13 mouse cellular contexts compared by ENCODE assay signal in genomic region chr7:126586839-126587238, GRCm38 (mm10). TPM values are rescaled to one million over a fixed set of nuclear protein-coding genes. Genes with fewer than 3 reads are reported as not detected.
DNase-seq lines count a peak whose midpoint lies in the region; ATAC-seq and TF ChIP-seq lines count a peak whose summit lies in the region.
"Had no signal": no experiment of that assay in that cellular context is flagged by ENCODE, and none has a peak within 500 bp of the region (broad histone marks: within the 10 kb centered on the region; RNA-seq: fewer than 3 reads in every experiment).

No protein-coding gene starts in this region.

- no peak overlapping the region for H3K27ac ChIP-seq in intestine, embryonic 16.5 days (ENCODE audit: low read length)
- H3K27ac ChIP-seq: forebrain, embryonic 13.5 days; heart, embryonic 15.5 days; limb, embryonic 12.5 days had no signal

- H3K4me2 ChIP-seq in intestine, embryonic 16.5 days (ENCODE audit: low read depth, low read length): no peak overlapping the region
- H3K4me2 ChIP-seq: forebrain, embryonic 13.5 days; heart, embryonic 15.5 days had no signal

- no peaks in the 10 kb centered on the region for H3K27me3 ChIP-seq in intestine, embryonic 16.5 days (replicated peaks; ENCODE audit: control insufficient read depth, insufficient read depth, low read length)

- TF ChIP-seq POLR2A in lung, adult 2 months (IDR thresholded peaks at IDR 0.05; ENCODE audit: borderline replicate concordance, extremely low read depth, low read depth, low read length): peak; percentile 23; the same call in 1 of the 2 replicates

- 26% methylated on average over 8 of the region's 8 CpGs for WGBS in lung, adult 2 months
- 49% methylated on average over 8 of the region's 8 CpGs for WGBS in intestine, embryonic 16.5 days

- TF ChIP-seq CTCF in lung, adult 2 months (IDR thresholded peaks at IDR 0.05; ENCODE audit: insufficient read depth, low read length): no peak

- no peak overlapping the region for H3K4me3 ChIP-seq in lung, adult 2 months (replicated peaks; ENCODE audit: extremely low read depth, low read depth, low read length)
- H3K4me3 ChIP-seq in intestine, embryonic 16.5 days (ENCODE audit: low read length): no peak overlapping the region
- H3K4me3 ChIP-seq: forebrain, embryonic 13.5 days; heart, embryonic 15.5 days had no signal

- no peaks in the 10 kb centered on the region for H3K9me3 ChIP-seq in intestine, embryonic 16.5 days (ENCODE audit: control insufficient read depth, low read length)
- H3K9me3 ChIP-seq: forebrain, embryonic 13.5 days; heart, embryonic 15.5 days; limb, embryonic 12.5 days had no signal

- H3K36me3 ChIP-seq in intestine, embryonic 16.5 days (ENCODE audit: control insufficient read depth, insufficient read depth, low read length): no peaks in the 10 kb centered on the region
- H3K36me3 ChIP-seq: heart, embryonic 15.5 days; limb, embryonic 12.5 days had no signal

- ATAC-seq in intestine, embryonic 16.5 days: no peak
- ATAC-seq: forebrain, embryonic 13.5 days; midbrain, embryonic 16.5 days had no signal

- no peaks in the 10 kb centered on the region; the same call in 1 of the 2 replicates for H3K4me1 ChIP-seq in lung, adult 2 months (ENCODE audit: control insufficient read depth, insufficient read depth, low read length)
- peaks cover 7% of the 10 kb centered on the region for H3K4me1 ChIP-seq in intestine, embryonic 16.5 days (ENCODE audit: control insufficient read depth, insufficient read depth, low read length)

- DNase-seq in adrenal gland, postnatal 10 days: peak; percentile 52
- no peak for DNase-seq in adrenal gland, postnatal 4 days (ENCODE audit: low spot score in 2 of 2)
- peak; percentile 25 for DNase-seq in 3134 (ENCODE audit: extremely low read depth, insufficient read length, low spot score)
- DNase-seq in heart, postnatal 4 days: peak; percentile 31
- DNase-seq in lung, adult 2 months: peak; percentile 52
- DNase-seq in cerebellum, adult 9-11 months: no peak
- no peak for DNase-seq in cerebellum, postnatal 4 days (ENCODE audit: low spot score in 2 of 2)
- DNase-seq: thymus, postnatal 36 days had no signal

- no peak overlapping the region; the same call in 1 of the 2 replicates for H3K9ac ChIP-seq in intestine, embryonic 16.5 days (ENCODE audit: low read depth, low read length)
- H3K9ac ChIP-seq: heart, embryonic 15.5 days; limb, embryonic 12.5 days had no signal

RNA-seq across cellular contexts. Expression of gene Cln3, which starts 1.2 kb away (rescaled TPM):
- total RNA-seq in adrenal gland, postnatal 10 days (2021): 10 to 100 TPM; 26.1 to 36.1 TPM
- total RNA-seq in adrenal gland, postnatal 4 days (2021): 10 to 100 TPM; 30.7 to 32.1 TPM
- 10 to 100 TPM; 13.4 to 14.0 TPM for total RNA-seq in heart, postnatal 4 days (2021)
- polyA plus RNA-seq in lung, adult 2 months (2012; rRNA removed): 63.8 and 104 TPM in 2 replicates
- polyA plus RNA-seq in intestine, embryonic 16.5 days (2015; fragmentation: Nextera tagmentation; extraction: Ambion mirVana): 44.7 and 54.7 TPM in 2 replicates

RNA-seq across cellular contexts. Expression of gene Apobr, which starts 2.1 kb away (rescaled TPM):
- 1 to 10 TPM; 2.1 to 2.2 TPM for total RNA-seq in adrenal gland, postnatal 10 days (2021)
- 1 to 10 TPM; 1.1 to 1.2 TPM for total RNA-seq in adrenal gland, postnatal 4 days (2021)
- under 1 TPM; 0.21 to 0.95 TPM for total RNA-seq in heart, postnatal 4 days (2021)
- 17.6 and 18.1 TPM in 2 replicates for polyA plus RNA-seq in lung, adult 2 months (2012; rRNA removed)
- polyA plus RNA-seq in intestine, embryonic 16.5 days (2015; fragmentation: Nextera tagmentation; extraction: Ambion mirVana): 0.65 and 1.5 TPM in 2 replicates

RNA-seq across cellular contexts. Expression of gene Il27, which starts 7.9 kb away (rescaled TPM):
- not detected for total RNA-seq in adrenal gland, postnatal 10 days (2021)
- total RNA-seq in adrenal gland, postnatal 4 days (2021): not detected
- not detected for total RNA-seq in heart, postnatal 4 days (2021)
- 0.43 and 0.79 TPM in 2 replicates for polyA plus RNA-seq in lung, adult 2 months (2012; rRNA removed)
- not detected in 2 replicates for polyA plus RNA-seq in intestine, embryonic 16.5 days (2015; fragmentation: Nextera tagmentation; extraction: Ambion mirVana)
- polyA plus RNA-seq: forebrain, embryonic 13.5 days; limb, embryonic 12.5 days; midbrain, embryonic 16.5 days had no signal

RNA-seq across cellular contexts. Expression of gene Eif3c, which starts 20.6 kb away (rescaled TPM):
- total RNA-seq in adrenal gland, postnatal 10 days (2021): 100 to 1,000 TPM; 214 to 223 TPM
- 100 to 1,000 TPM; 255 to 260 TPM for total RNA-seq in adrenal gland, postnatal 4 days (2021)
- 100 to 1,000 TPM; 159 to 161 TPM for total RNA-seq in heart, postnatal 4 days (2021)
- polyA plus RNA-seq in lung, adult 2 months (2012; rRNA removed): 71.6 and 83.9 TPM in 2 replicates
- 180 and 194 TPM in 2 replicates for polyA plus RNA-seq in intestine, embryonic 16.5 days (2015; fragmentation: Nextera tagmentation; extraction: Ambion mirVana)

RNA-seq across cellular contexts. Expression of gene Nupr1, which starts 43.8 kb away (rescaled TPM):
- 10 to 100 TPM; 14.9 to 19.9 TPM for total RNA-seq in adrenal gland, postnatal 10 days (2021)
- 10 to 100 TPM in 1 of 2 experiments, 1 to 10 TPM in 1; 7.5 to 15.3 TPM for total RNA-seq in adrenal gland, postnatal 4 days (2021)
- total RNA-seq in heart, postnatal 4 days (2021): 1 to 10 TPM; 5.7 to 6.8 TPM
- 48.1 and 102 TPM in 2 replicates for polyA plus RNA-seq in lung, adult 2 months (2012; rRNA removed)
- 70.8 and 73.3 TPM in 2 replicates for polyA plus RNA-seq in intestine, embryonic 16.5 days (2015; fragmentation: Nextera tagmentation; extraction: Ambion mirVana)

Comparison
In these comparisons a context has a peak if more than half of its experiments do, and no peak if none do; other contexts are left out.
1. DNase-seq: peak in adrenal gland, postnatal 10 days (single experiment), 3134 (single experiment), heart, postnatal 4 days (single experiment) and lung, adult 2 months (single experiment); none in adrenal gland, postnatal 4 days (0 of 2), cerebellum, adult 9-11 months (single experiment) and cerebellum, postnatal 4 days (0 of 2).